Mouse (Mus musculus): ENCODE results near the gene Prkg1.

- TF ChIP-seq EP300 (IDR thresholded peaks at IDR 0.05; ENCODE audit: low read depth) (no peak), CTCF (IDR thresholded peaks at IDR 0.05; ENCODE audit: low read depth) (0 out of 2 replicates have a peak, but pooled peaks have one; percentile 11)
Observed at GRCm38 (mm10) chr19:31149902-31150301, 614.9 kb downstream of the Prkg1 start.
